Mouse (Mus musculus): Measurements from ENCODE around the gene Arid3a. TPM values are rescaled to one million over a fixed set of nuclear protein-coding genes. Genes with fewer than 3 reads are reported as not detected.

The Arid3a gene
- polyA plus RNA-seq, 1 experiment: 27.6 TPM

DNA sequence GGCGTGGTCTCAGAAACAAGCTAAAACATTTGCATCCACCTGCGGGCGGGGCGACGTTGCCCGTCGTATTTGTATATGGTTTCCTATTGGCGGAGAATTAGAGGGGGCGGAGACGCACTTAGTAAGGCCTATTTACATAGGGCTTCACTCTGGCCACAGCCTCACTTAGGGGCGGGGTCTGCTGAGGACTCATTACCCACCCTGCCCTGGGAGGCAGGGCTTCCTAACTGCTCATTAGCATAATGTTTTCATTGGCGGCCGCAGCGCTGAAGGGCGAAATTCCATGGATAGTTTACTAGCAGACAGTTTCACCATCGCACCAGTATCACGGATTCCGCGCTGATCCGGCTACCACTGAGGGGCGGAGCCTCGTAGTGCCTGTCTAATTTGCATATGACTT lies 58.0 kb downstream of the Arid3a start:
- WGBS: under 1% methylated on average over 22 of the region's 22 CpGs
- H3K27ac ChIP-seq (ENCODE audit: control insufficient read depth, insufficient read depth, low read depth, low read length, poor library complexity): peak overlapping the region; percentile 94
- H3K4me1 ChIP-seq (ENCODE audit: control insufficient read depth, insufficient read depth, low read length): peaks cover 10% of the 10 kb centered on the region; the same call in 1 of the 2 replicates
- no peak for TF ChIP-seq CTCF (IDR thresholded peaks at IDR 0.05; ENCODE audit: control insufficient read depth, insufficient read depth, low read length)
- no peak for TF ChIP-seq POLR2A (IDR thresholded peaks at IDR 0.05; ENCODE audit: borderline replicate concordance, control insufficient read depth, low read depth, low read length)
- H3K4me3 ChIP-seq (replicated peaks; ENCODE audit: control insufficient read depth, low read depth, low read length): peak overlapping the region; percentile 78

DNA sequence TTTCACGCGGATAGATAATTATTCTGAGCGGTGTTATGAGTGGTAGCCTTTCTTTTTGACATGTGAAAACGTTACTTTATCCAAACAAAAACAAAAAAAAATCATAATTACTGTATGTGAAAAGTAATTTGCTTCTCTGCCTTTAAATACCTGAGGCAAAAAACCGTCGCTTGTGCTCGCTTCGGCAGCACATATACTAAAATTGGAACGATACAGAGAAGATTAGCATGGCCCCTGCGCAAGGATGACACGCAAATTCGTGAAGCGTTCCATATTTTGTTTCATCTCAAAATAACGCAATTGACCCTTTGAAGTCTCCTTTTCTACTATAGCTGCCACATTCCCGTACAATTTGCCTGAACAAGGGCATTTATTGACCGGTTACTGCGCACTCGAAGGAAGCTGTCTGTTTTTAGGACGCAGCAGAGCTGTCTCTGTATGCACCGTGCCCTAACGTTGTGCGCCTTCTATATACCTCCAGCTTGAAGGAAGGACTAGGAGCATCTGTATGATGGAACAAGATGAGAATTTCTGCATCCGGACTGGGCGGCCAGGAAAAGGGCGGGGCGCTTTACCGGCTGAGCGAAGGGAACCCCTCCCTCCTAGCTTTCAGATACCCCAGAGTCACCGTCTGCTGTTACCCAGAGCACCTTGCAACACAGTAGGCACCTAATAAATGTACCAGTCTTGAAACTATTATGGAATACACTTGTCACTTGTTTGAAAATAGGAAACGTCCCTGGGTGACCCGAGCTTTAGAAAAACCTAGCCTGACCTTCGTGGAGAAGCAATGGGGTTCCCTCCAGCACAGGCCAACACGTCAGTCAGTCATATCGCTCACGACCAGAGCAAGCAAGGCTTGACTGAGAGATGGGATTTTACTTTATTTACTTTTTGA lies 58.7 kb downstream of the Arid3a start:
- WGBS: 1% methylated on average over 35 of the region's 35 CpGs
- peak overlapping the region; percentile 94 for H3K27ac ChIP-seq (ENCODE audit: control insufficient read depth, insufficient read depth, low read depth, low read length, poor library complexity)
- H3K4me1 ChIP-seq (ENCODE audit: control insufficient read depth, insufficient read depth, low read length): peaks cover 10% of the 10 kb centered on the region; the same call in 1 of the 2 replicates
- peak overlapping the region; percentile 74 for H3K4me3 ChIP-seq (replicated peaks; ENCODE audit: control insufficient read depth, low read depth, low read length)
- TF ChIP-seq POLR2A (IDR thresholded peaks at IDR 0.05; ENCODE audit: borderline replicate concordance, control insufficient read depth, low read depth, low read length): no peak
- no peak for TF ChIP-seq CTCF (IDR thresholded peaks at IDR 0.05; ENCODE audit: control insufficient read depth, insufficient read depth, low read length)

DNA sequence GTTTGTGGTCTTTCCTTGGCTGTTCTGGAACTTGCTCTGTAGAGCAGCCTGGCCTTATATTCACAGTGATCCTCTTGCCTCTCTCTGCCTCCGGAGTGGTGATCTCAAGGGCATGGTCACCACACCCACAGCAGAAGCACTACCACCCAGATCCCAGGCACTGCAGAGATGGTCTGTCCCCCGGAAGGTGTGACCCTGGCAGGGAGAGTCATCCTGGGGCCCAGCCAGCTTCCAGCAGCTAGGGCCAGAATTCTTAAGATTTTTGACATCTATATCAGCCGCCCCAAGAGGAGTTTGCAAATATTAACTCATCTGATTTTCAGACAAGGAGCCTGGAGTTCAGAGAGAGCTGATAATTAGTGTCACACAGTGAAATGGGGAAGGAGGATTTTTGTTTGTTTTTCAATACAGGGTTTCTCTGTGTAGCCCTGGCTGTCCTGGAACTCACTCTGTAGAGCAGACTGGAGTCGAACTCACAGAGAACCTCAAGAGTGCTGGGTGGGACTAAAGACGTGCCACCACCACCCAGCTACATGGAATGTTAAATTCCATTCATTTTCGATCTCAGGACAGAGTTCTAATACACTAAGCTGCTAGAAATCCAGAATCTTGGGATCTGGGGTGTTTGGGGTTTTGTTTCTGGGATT lies 59.5 kb downstream of the Arid3a start:
- Histone ChIP-seq H3K27ac (ENCODE audit: control insufficient read depth, insufficient read depth, low read depth, low read length, poor library complexity) (peak overlapping the region; percentile 92), H3K4me3 (replicated peaks; ENCODE audit: control insufficient read depth, low read depth, low read length) (peak overlapping the region; percentile 45), H3K4me1 (ENCODE audit: control insufficient read depth, insufficient read depth, low read length) (peaks cover 10% of the 10 kb centered on the region; the same call in 1 of the 2 replicates)
- TF ChIP-seq POLR2A (IDR thresholded peaks at IDR 0.05; ENCODE audit: borderline replicate concordance, control insufficient read depth, low read depth, low read length) (no peak), CTCF (IDR thresholded peaks at IDR 0.05; ENCODE audit: control insufficient read depth, insufficient read depth, low read length) (no peak)
- 15% methylated on average over 6 of the region's 6 CpGs for WGBS

DNA sequence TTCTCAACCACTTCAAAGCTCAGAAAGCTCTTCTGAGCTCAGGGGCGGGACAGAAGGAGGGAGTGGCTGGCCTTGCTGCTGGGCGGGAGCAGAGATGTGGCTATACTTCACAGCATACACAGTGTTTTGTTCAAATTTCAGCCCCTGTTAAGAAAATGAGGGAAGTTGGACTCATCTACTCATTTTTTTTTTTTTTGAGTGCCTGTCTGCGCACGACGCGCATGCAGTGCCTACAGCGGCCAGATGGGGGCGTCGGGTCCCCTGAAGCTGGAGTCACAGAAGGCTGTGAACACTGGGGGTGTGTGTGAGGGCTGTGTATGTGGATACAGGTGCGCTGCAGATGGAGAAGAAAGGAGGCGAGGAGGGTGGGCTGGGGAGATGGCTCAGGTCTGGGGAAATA lies 60.1 kb downstream of the Arid3a start:
- TF ChIP-seq CTCF (IDR thresholded peaks at IDR 0.05; ENCODE audit: control insufficient read depth, insufficient read depth, low read length) (peak; percentile 86), POLR2A (IDR thresholded peaks at IDR 0.05; ENCODE audit: borderline replicate concordance, control insufficient read depth, low read depth, low read length) (no peak)
- Histone ChIP-seq H3K4me3 (replicated peaks; ENCODE audit: control insufficient read depth, low read depth, low read length) (peak overlapping the region; percentile 14), H3K27ac (ENCODE audit: control insufficient read depth, insufficient read depth, low read depth, low read length, poor library complexity) (peak overlapping the region; percentile 92), H3K4me1 (ENCODE audit: control insufficient read depth, insufficient read depth, low read length) (peaks cover 10% of the 10 kb centered on the region; the same call in 1 of the 2 replicates)
- WGBS: under 1% methylated on average over 11 of the region's 11 CpGs

DNA sequence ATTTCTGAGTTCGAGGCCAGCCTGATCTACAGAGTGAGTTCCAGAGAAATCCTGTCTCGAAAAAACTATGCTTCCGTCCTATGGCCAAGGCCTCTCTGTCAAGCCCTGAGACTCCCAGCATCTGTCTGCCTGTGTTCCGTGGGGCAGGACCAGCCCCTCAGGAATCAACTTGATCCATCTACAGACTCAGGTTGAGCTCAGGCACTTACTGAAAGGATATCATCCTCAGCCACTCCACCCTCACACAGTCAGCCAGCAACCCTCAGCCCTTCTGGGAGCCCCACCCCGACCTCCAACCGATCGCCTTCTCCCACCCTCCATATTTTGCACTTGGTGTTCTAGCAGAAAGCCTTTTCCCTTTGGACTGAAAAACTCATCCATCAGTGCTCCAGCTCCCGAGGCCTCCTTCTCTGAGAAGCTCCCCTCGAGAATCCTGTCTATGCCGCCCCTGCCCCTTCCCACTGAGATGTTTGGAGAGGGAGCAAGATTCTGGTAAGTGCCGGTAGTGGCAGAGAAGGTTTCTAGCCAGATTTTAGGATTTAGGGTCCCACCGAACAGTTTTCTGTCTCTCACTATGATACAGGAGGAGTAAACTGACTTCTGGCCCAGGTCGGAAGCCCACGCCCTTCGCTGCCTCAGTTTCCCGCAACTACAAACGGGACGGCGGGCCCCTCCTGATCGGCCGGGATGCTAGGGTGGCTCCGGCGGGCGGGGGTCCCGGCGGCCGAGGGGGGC lies 61.1 kb downstream of the Arid3a start:
- H3K4me3 ChIP-seq (replicated peaks; ENCODE audit: control insufficient read depth, low read depth, low read length): peak overlapping the region; percentile 95
- H3K4me1 ChIP-seq (ENCODE audit: control insufficient read depth, insufficient read depth, low read length): peaks cover 10% of the 10 kb centered on the region; the same call in 1 of the 2 replicates
- H3K27ac ChIP-seq (ENCODE audit: control insufficient read depth, insufficient read depth, low read depth, low read length, poor library complexity): peak overlapping the region; percentile 92
- TF ChIP-seq POLR2A (IDR thresholded peaks at IDR 0.05; ENCODE audit: borderline replicate concordance, control insufficient read depth, low read depth, low read length) (no peak), CTCF (IDR thresholded peaks at IDR 0.05; ENCODE audit: control insufficient read depth, insufficient read depth, low read length) (no peak)
- 18% methylated on average over 27 of the region's 27 CpGs for WGBS

DNA sequence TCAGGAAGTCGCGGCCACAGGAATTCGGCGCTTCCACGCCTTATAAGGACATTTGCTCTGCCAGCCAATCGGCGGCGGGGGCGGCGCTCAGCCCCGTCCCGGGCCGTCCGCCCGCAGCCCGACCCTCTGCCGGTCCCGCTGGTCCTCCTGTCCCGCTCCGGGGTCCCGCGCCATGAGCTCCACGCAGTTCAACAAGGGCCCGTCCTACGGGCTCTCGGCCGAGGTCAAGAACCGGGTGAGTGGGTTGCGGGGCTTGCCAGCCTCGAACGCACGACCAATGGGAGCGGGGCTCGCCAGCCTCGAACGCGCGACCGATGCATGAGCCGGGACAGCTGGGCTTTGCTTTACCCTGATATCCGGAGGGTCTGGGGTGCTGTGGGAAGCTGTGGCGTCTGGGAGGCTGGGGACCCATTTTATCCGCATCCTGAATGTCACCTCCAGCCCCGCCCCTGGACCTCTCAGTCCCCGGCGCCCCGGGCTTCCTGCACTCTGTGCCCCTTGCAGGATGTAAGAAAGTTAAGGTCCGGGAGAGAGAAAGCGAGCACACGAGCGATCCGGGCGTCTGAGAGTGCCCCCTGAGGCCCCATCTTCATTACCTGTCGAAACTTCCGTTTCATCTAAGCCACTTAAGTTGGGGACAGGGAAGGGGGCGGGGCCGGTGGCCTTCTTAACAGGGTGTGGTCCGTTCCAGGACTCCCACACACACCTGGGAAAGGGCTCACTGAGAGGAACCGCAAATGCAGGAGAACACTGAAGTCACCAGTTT lies 61.8 kb downstream of the Arid3a start, which contains the start of gene Cnn2:
TSS of gene Cnn2 (plus strand) at position 79 of the 766 bp plus-strand sequence.
- Histone ChIP-seq H3K4me3 (replicated peaks; ENCODE audit: control insufficient read depth, low read depth, low read length) (peak within 1 kb of the TSS; percentile 95), H3K4me1 (ENCODE audit: control insufficient read depth, insufficient read depth, low read length) (peaks cover 8% of the 10 kb centered on the region; the same call in 1 of the 2 replicates), H3K27ac (ENCODE audit: control insufficient read depth, insufficient read depth, low read depth, low read length, poor library complexity) (peak within 1 kb of the TSS; percentile 92)
- TF ChIP-seq CTCF (IDR thresholded peaks at IDR 0.05; ENCODE audit: control insufficient read depth, insufficient read depth, low read length) (no peak), POLR2A (IDR thresholded peaks at IDR 0.05; ENCODE audit: borderline replicate concordance, control insufficient read depth, low read depth, low read length) (peak; percentile 63; the same call in 1 of the 2 replicates)
- under 1% methylated on average over 59 of the region's 59 CpGs for WGBS

DNA sequence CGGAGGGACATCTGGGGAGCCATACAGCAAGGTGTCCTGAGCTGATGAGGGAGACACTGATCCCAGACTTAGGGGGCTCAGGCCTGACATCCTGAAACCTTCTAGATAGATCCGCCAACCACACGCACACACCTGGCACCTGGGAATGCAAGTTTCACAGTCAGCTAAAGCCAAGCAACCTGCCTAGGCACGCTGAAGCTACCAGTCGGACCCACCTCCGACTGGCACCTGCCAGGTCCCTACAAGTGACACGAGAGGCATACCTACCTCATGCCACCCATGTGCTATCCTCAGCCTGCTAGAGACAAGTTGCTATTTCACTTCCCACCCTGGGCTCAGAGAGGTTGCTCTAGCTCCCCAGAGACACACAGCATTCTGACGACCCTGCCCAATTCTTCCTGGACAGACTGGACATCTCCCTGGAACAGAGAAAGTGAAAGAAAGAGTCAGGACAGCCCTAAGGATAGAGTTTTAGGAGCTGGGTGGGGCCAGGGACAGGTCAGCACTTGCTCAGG lies 62.5 kb downstream of the Arid3a start:
- H3K4me1 ChIP-seq (ENCODE audit: control insufficient read depth, insufficient read depth, low read length): peaks cover 8% of the 10 kb centered on the region; the same call in 1 of the 2 replicates
- no peak for TF ChIP-seq POLR2A (IDR thresholded peaks at IDR 0.05; ENCODE audit: borderline replicate concordance, control insufficient read depth, low read depth, low read length)
- 0 out of 2 replicates have a peak, but pooled peaks have one; percentile 0 for TF ChIP-seq CTCF (IDR thresholded peaks at IDR 0.05; ENCODE audit: control insufficient read depth, insufficient read depth, low read length)
- WGBS: 41% methylated on average over 8 of the region's 8 CpGs
- H3K4me3 ChIP-seq (replicated peaks; ENCODE audit: control insufficient read depth, low read depth, low read length): peak overlapping the region; percentile 95
- H3K27ac ChIP-seq (ENCODE audit: control insufficient read depth, insufficient read depth, low read depth, low read length, poor library complexity): peak overlapping the region; percentile 92

Data from bone marrow, adult 2 months (tissue).